Mouse (Mus musculus) spleen, embryonic (tissue): ENCODE results near the gene Slc9a5.

Source experiments
- CTCF ChIA-PET: fragments of 350-600 bp; sonication (Branson Sonifier 250); formaldehyde crosslinking; loops from one replicate; lab custom pipeline; 2022; lab: Charles Lee

Gene Slc9a5

GRCm38 (mm10) chr8:105353583-105354135, 5.0 kb downstream of the Slc9a5 start:
- CTCF ChIA-PET = no interaction called here

DNA sequence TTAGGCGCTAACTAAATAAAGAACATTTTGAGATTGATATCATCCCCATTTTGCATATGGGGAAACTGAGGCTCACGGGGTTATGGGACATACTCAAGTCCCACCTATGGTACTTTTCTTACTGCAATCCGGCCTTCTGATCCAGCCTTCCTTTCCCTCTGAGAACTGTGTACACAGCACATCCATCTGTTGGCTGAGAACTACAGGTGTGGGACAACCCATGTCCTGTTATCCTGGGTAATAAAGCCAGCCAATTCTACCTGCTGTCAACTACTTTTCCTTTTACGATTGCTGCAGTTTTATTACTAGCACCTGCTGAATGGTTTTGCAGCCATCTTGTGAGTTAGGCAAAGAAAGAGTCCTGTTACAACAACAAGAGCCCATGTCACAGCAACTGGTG, 5.9 kb downstream of the Slc9a5 start:
- CTCF ChIA-PET = interaction anchor here (0.5 kb wide), 1 partner anchor 128 kb away, joined by 3 read pairs; no protein-coding TSS in a partner anchor

GRCm38 (mm10) chr8:105355179-105356024, 6.8 kb downstream of the Slc9a5 start:
- CTCF ChIA-PET = interaction anchor here (0.5 kb wide), 1 partner anchor 127 kb away, joined by 3 read pairs; no protein-coding TSS in a partner anchor

- CTCF ChIA-PET = no interaction called here
These were observed 8.0 kb downstream of the Slc9a5 start for GRCm38 (mm10) chr8:105356681-105357080.

- CTCF ChIA-PET = no interaction called here
These were observed 10.6 kb downstream of the Slc9a5 start for GRCm38 (mm10) chr8:105359208-105359607.

DNA sequence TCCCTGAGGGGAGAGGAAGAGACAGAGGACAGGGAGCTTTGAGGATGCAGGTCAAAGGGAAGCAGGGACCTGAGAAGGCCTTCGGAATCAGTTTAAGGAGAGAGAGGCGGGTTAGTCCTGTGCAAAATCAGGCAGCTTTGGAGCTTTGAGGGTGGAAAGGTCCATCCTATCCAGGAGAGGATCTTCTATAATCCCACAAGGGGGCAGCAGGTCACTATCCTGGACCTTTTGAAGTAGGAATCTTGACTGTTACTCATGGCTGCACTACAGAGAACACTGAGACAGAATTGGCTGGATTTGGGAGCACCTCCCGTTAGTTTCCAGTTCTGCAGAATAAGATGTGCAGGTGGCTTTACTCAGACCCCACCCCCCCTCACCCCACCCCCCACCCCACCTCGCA, 11.0 kb downstream of the Slc9a5 start:
- CTCF ChIA-PET = no interaction called here

DNA sequence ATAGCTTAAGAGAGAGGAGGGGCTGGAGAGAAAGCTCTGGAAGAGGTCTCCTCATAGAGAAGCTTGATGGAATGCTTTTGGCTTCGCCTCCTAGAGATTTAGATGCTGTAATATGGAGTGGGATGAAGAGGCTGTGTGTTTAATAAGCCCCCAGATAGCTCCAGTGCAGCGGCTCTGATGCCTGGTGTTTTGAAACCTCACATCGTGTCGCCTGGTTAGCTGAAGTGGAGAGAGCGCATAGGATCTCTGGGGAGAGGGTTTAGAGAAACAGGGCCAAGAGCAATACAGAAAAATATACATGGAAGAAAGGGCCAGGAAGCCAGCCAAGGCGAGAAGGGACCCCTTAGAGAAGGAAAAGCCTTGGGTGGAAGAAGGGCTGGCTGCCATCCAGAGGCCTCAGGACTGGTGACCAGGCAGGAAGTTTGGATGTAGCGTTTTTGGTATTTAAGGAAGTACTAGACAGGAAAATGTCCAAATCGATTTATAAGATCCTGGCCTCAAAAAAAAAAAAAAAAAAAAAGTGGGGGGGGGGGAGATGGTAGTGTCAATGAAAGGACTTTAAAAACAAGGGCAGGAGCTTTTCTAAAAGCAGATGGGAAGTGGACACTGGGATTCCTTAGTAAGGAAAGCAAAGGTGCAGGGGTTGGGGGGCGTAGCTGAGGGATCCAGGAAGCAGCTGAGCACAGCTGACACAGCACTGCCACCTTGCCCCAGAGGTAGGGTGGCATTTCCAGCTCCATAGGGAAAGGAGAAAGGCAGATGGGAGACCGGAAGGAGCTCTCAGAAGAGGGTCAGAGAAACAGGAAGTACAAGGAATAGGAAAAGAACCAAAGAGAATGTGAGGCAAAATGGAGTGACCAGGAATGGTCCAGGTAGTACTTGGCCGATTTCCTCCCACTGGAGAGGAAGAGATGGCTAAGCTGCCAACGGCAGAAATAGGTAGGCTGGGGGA, 13.4 kb downstream of the Slc9a5 start:
- CTCF ChIA-PET = interaction anchor here (0.6 kb wide), 1 partner anchor 839 kb away, joined by 8 read pairs; no protein-coding TSS in a partner anchor

GRCm38 (mm10) chr8:105367107-105367506, 18.5 kb downstream of the Slc9a5 start:
- CTCF ChIA-PET = interaction anchor here (0.6 kb wide), 2 partner anchors 30 to 1036 kb away, joined by 3 to 5 read pairs; no protein-coding TSS in a partner anchor

DNA sequence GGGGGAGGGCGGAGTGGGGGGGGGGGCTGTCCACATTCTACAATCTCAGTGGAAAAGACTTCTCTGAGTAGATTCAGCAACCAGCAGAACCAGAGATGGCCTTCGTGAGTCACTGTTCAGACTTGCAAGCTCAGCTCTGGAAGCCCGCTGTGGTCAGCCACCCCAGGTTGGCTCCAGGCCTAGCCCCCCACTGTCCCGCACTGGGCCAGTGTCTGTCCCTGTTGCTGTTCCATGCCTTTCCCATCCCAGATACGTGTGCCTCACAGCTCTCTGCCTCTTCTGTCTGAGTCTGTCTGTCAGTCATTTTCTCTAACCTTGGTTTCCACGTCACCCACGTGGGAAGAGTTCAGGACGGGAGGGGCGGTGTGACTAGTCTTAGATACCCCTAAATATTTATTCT, 23.8 kb downstream of the Slc9a5 start:
- CTCF ChIA-PET = no interaction called here

- CTCF ChIA-PET = no interaction called here
These were observed 24.4 kb downstream of the Slc9a5 start, which contains the start of gene Plekhg4 for GRCm38 (mm10) chr8:105373032-105373431. Gene Plekhg4, plus strand, starts transcription at chr8:105373274.

GRCm38 (mm10) chr8:105374513-105374966, 25.9 kb downstream of the Slc9a5 start:
- CTCF ChIA-PET = no interaction called here

DNA sequence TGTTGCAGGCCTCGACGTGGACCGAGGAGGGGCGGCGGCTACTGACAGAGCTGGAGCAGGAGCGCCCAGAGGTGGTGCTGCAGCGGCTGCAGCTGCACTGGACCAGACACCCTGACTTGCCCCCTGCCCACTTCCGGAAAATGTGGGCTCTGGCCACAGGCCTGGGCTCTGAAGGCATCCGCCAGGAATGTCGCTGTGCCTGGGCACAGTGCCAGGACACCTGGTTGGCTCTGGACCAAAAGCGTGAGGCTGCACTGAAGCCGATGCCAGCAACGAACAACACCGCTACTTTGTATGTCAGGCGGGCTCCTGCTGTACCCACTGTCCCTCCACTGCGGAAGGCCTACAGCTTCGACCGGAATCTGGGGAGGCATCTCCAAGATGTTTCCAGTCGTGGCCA, 30.0 kb downstream of the Slc9a5 start:
- CTCF ChIA-PET = no interaction called here

DNA sequence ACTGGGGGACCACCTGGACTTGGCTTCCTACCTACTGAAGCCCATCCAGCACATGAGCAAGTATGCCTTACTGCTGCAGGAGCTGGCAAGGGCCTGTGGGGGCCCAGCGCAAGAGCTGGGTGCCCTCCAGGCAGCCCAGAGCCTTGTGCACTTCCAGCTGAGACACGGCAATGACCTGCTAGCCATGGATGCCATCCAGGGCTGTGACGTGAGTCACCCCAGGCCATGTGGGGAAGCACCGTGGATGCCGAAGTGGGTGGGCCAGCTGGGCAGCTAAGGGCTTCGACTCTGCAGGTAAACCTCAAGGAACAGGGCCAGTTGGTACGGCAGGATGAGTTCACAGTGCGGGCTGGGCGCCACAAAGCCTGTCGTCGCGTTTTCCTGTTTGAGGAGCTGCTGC, 31.7 kb downstream of the Slc9a5 start:
- CTCF ChIA-PET = no interaction called here

DNA sequence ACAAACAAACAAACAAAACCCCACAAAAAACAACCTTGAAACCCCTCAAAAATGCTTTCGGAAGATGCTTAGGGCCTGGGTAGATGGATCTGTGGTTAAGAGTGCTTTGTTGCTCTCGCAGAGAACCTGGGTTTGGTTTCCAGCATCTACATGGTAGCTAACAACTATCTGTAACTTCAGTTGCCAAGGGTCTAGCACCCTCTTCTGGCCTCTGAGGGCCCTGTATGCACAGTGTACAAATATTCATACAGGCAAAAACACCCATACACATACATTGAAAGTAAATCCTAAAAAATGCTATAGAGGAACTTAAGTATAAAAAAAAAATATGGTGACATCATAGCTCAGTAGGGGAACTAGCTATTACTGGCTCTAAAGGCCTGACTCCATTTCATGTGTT, 35.4 kb downstream of the Slc9a5 start:
- CTCF ChIA-PET = no interaction called here

DNA sequence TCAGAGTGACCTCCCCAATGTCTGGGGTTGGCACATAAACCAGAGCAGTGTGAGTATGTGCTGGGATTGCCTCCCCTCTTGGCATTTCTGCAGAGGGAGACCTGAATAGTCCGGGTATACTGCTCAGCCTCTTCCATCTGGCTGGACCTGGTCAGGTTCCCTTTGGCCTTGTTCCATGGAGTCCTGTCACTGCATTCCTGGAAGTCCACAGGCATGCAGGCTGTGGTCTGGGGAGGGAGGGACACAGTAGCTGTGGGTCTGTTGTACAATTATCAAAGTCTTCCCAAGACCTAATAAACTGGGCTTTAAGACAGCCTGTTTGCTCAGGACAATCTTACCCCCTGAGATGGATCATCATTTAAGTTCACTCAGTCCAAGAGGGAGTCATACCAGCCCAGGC, 38.5 kb downstream of the Slc9a5 start:
- CTCF ChIA-PET = no interaction called here

- CTCF ChIA-PET = no interaction called here
These were observed 40.5 kb downstream of the Slc9a5 start for GRCm38 (mm10) chr8:105389096-105389495.

- CTCF ChIA-PET = no interaction called here
These were observed 44.6 kb downstream of the Slc9a5 start for GRCm38 (mm10) chr8:105393089-105393787.

DNA sequence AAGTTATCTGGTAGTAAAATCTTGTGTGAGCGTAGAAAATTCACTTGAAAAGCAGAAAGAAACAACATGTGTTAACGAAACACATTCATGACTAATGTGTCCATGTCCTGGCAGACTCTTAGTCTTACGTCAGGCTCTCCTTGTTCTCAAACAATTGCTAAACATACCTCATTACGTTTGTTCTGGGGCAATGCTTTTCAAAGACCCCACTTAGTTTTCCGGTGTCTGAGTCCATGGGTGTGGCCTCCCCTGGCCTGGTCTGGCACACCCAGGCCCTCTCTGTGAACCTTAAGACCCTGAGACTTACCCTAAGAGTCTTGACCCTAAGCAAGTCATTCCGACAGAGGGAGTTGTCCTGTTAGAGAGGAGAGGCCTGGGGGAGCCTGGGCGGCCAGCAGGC, 45.3 kb downstream of the Slc9a5 start:
- CTCF ChIA-PET = no interaction called here

DNA sequence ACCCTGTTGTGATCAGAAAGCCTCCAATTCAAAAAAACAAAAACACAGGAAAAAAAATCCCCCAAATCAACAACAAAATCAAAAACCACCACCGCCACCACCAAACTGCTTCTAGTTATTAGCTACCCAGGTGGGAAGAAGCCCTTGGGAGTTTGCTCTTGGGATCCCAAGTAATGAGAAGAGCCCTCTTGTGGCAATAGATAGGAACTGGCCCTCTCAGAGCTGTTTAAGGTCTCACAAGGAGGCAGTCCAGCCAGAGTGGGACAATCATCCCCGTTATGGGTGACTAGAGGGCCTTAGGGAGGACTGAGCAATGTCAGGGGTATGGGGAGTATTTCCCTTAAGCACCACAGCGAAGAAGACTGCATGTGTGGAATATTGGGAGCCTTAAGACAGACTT, 49.1 kb downstream of the Slc9a5 start:
- CTCF ChIA-PET = interaction anchor here (0.6 to 0.7 kb wide), 2 partner anchors 237 to 1931 kb away, joined by 4 read pairs; no protein-coding TSS in a partner anchor

- CTCF ChIA-PET = no interaction called here
These were observed 51.4 kb downstream of the Slc9a5 start for GRCm38 (mm10) chr8:105400016-105400415.

DNA sequence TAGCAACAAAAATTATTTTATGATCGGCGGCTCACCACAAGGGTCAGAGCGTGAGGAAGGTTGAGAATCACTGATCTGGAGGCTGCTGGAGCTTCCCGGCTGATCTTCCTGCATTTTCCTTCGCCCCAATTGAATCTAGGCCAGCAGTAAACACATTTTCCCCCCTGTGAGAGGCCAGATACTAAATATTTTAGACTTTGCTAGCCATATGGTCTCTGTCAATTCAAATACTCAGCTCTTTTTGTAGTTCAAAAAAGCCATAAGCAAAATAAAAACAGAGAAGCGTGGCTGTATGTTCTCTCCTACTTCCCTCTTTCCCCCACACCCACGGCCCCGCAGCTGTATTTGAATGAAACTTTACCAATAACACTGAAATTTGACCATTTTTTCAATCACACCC, 54.8 kb downstream of the Slc9a5 start:
- CTCF ChIA-PET = no interaction called here
